Mouse (Mus musculus): ENCODE measurements around the gene Olfr319. TPM values are rescaled to one million over a fixed set of nuclear protein-coding genes. Genes with fewer than 3 reads are reported as not detected.
"Not testable (repeated sequence)": the region's sequence is repeated elsewhere in the genome, so short reads cannot be mapped to it uniquely, and the experiment has no call there.

Gene Olfr319
- total RNA-seq (2021) (not detected), polyA plus RNA-seq (2012; rRNA removed) (not detected in 2 replicates)
- long read RNA-seq: 0 reads

GRCm38 (mm10) chr11:58698862-58699261 lies at the start of gene Olfr319:
Gene Olfr319 (plus strand): TSS chr11:58699162.
- DNase-seq: no peak

GRCm38 (mm10) chr11:58655151-58655550 lies 43.8 kb upstream of the Olfr319 start:
- DNase-seq: no peak

DNA sequence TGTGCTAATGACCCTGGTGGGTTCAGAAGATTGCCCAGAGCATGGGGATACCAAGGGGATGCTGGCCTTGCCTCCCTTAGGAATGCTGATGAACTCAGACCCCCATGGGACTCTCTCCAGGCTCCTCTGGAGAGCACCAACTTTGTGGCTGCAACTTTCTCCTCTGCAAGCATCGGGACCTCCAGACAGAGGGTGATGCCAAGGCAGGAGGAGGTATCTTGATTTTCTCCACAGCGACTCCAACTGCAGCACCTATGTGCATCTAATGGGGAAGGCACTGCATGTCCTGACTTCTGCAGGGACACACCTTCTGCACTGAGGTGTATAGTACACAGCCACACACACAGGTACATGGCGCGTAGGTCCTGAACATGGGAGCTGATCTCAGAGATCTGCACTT lies 40.4 kb upstream of the Olfr319 start, which contains the start of gene Olfr322:
Gene Olfr322, plus strand, starts transcription at position 187 of the 400 bp plus-strand sequence.
- no peak for DNase-seq

DNA sequence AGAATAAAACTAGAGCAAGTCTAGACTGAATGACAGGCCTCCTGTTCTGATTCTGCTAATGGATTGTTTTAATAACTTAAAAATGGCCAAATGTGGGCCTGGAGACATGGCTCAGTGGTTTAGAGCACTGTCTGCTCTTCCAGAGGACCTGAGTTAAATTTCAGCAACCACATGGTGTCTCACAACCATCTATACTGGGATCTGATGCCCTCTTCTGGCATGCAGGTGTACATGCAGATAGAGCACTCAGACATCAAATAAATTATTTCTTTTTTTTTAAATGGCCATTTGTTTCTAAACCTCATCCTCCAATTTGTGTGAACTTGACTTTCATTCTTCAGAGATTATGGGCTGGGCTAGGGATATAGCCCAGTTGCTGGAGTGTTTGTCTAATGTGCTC lies 29.7 kb upstream of the Olfr319 start:
- DNase-seq: no peak

- no peak for DNase-seq
These were observed 27.1 kb upstream of the Olfr319 start for GRCm38 (mm10) chr11:58671825-58672224.

- no peak for DNase-seq
These were observed 18.2 kb upstream of the Olfr319 start, which contains the start of gene Olfr320 for GRCm38 (mm10) chr11:58680799-58681198. Gene Olfr320 (plus strand): TSS chr11:58681099.

DNA sequence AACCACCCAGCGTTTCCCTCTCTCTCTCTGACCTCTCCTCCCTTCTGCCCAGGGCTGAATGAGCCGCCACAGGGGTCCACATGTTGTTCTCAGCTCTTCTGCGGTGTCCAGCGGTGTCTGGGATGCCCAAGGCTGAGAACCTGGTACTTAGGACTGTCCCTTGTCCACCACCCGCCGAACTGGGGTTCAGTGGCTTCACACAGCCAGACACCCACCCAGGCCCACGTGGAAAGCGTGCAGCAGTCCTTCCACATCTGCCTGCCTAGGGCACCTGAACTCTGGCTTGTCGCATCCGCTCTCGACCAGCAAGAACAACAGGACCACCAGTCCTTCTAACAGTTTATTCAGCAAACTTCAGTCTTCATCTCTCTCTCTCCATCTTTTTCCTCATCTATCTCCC lies 10.1 kb downstream of the Olfr319 start:
- DNase-seq: no peak

GRCm38 (mm10) chr11:58717723-58718122 lies 18.8 kb downstream of the Olfr319 start:
- not testable (repeated sequence) for DNase-seq

GRCm38 (mm10) chr11:58719701-58720100 lies 20.7 kb downstream of the Olfr319 start:
- no peak for DNase-seq

GRCm38 (mm10) chr11:58723914-58724313 lies 25.0 kb downstream of the Olfr319 start, which contains the start of gene Olfr318:
Gene Olfr318 (minus strand): TSS chr11:58724014.
- no peak for DNase-seq

DNA sequence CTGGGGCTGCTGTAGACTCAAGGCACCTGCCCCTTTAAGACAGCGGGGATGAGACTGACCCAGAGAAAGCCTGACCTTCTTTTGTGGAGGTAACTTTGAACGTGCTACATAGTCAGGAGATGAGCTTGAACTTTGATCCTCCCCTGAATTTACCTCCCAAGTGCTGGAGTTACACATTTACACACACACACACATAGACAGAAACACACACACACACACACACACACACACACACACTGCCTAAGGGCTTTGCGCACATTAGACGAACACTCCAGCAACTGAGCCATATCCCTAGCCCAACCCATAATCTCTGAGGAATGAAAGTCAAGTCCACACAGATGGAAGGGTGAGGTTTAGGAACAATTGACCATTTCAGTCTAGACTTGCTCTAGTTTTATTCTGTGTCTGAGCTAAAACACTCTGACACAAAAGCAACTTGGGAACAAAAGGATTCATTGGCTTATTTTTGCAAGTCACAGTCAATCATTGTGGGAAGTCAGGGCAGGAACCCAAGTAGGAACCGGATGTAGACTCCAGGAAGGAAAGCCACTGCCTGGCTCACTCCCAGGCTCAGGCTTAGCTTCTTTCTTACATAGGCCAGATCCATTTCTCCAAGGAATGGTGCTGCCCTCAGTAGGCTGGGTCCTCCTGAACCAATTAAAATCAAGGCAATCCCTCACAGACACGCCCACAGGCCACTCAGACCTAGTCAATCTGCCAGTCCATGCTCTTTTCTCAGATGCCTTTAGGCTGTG lies 29.1 kb downstream of the Olfr319 start:
- not testable (repeated sequence) for DNase-seq

DNA sequence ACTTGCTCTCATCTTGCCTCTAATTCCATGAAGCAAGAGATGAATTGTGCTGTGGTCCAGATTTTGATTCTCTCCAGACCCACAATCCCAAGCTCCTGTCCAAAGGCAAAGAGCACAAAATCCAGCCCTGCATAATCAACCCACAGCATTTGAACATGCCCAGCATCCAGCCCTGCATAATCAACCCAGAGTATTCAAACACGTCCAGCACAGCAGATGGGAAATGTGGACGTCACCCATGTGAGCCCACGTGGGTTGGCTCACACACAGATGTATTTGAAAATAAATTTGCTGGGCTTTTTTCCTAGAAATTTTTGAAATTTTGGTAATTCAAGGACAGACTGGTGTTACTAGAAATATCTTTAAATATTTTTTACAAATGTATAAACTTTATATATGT lies 34.4 kb downstream of the Olfr319 start:
- no peak for DNase-seq

GRCm38 (mm10) chr11:58738792-58739262 lies 39.9 kb downstream of the Olfr319 start, which contains the start of gene Olfr317:
Gene Olfr317 (minus strand): TSS chr11:58739212.
- no peak for DNase-seq

DNA sequence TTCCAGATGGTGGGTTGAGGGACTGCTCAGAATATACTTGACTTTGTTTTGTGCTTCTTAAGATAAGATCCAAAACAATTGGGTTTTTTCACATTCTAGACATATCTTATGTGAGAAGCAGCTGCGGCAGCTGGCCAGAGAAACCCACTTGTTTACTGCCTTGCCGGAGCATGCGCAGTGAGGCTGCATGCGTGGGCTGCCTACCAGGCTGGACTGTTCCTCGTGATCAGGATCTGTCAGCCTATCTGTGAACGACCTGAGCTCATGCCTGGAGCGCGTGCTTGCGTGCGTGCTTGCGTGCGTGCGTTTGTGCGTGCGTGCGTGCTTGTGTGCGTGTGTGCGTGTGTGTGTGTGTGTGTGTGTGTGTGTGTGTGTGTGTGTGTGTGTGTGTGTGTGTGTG lies 52.1 kb downstream of the Olfr319 start:
- not testable (repeated sequence) for DNase-seq

DNA sequence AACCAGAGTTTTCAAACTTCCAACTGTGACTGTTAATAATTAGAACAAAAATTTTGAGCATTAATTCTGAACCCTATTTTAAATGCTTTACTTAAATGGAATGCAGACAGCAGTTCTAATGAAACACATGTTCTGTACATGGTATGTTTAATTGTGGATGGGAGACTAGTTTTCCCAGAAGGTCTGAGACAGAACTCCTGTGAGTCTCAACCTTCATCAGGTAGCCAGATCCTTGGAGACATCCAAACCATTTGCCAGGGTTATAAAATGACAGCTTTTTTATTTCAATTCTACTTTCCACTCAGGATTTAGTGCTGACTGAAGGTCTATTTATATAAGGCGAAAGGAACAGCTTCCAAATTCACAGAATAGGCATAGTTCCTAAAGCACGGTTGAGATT lies 53.5 kb downstream of the Olfr319 start, which contains the start of gene Olfr316:
Gene Olfr316, plus strand, starts transcription at position 301 of the 400 bp plus-strand sequence.
- DNase-seq: no peak

Other genes starting within 250 kb of the Olfr319 start
- not detected for gene Lypd9, start 246.2 kb upstream of the Olfr319 start, total RNA-seq (2021)
- gene Lypd9, start 246.2 kb upstream of the Olfr319 start, polyA plus RNA-seq (2012; rRNA removed): not detected in 2 replicates
- gene Olfr30, start 236.9 kb upstream of the Olfr319 start, total RNA-seq (2021): not detected
- gene Olfr30, start 236.9 kb upstream of the Olfr319 start, polyA plus RNA-seq (2012; rRNA removed): not detected in 2 replicates
- gene Olfr332, start 206.6 kb upstream of the Olfr319 start, total RNA-seq (2021): not detected
- not detected in 2 replicates for gene Olfr332, start 206.6 kb upstream of the Olfr319 start, polyA plus RNA-seq (2012; rRNA removed)
- not detected for gene Olfr331, start 196.6 kb upstream of the Olfr319 start, total RNA-seq (2021)
- not detected in 2 replicates for gene Olfr331, start 196.6 kb upstream of the Olfr319 start, polyA plus RNA-seq (2012; rRNA removed)
- gene Olfr330, start 164.3 kb upstream of the Olfr319 start, total RNA-seq (2021): 1 to 10 TPM in 1 of 2 experiments, under 1 TPM in 1; 0.41 to 1.0 TPM
- 0.95 and 3.2 TPM in 2 replicates for gene Olfr330, start 164.3 kb upstream of the Olfr319 start, polyA plus RNA-seq (2012; rRNA removed)
- 1 to 10 TPM in 1 of 2 experiments, under 1 TPM in 1; 0.62 to 1.4 TPM for gene Olfr329-ps, start 152.7 kb upstream of the Olfr319 start, total RNA-seq (2021)
- gene Olfr329-ps, start 152.7 kb upstream of the Olfr319 start, polyA plus RNA-seq (2012; rRNA removed): 0.69 and 1.0 TPM in 2 replicates
- gene Olfr328, start 143.5 kb upstream of the Olfr319 start, total RNA-seq (2021): under 1 TPM in 1 of 2 experiments, not detected in 1; 0.24 TPM
- not detected in 2 replicates for gene Olfr328, start 143.5 kb upstream of the Olfr319 start, polyA plus RNA-seq (2012; rRNA removed)
- gene Olfr224, start 128.6 kb upstream of the Olfr319 start, total RNA-seq (2021): not detected
- gene Olfr224, start 128.6 kb upstream of the Olfr319 start, polyA plus RNA-seq (2012; rRNA removed): not detected in 2 replicates
- gene Olfr325, start 121.4 kb upstream of the Olfr319 start, total RNA-seq (2021): not detected
- not detected in 2 replicates for gene Olfr325, start 121.4 kb upstream of the Olfr319 start, polyA plus RNA-seq (2012; rRNA removed)
- gene Olfr324, start 104.0 kb upstream of the Olfr319 start, total RNA-seq (2021): not detected
- not detected in 2 replicates for gene Olfr324, start 104.0 kb upstream of the Olfr319 start, polyA plus RNA-seq (2012; rRNA removed)
- not detected for gene 2210407C18Rik, start 83.1 kb upstream of the Olfr319 start, total RNA-seq (2021)
- gene 2210407C18Rik, start 83.1 kb upstream of the Olfr319 start, polyA plus RNA-seq (2012; rRNA removed): 0.17 TPM in 1 of 2 replicates, not detected in the other
- not detected for gene Olfr323, start 68.7 kb upstream of the Olfr319 start, total RNA-seq (2021)
- not detected in 2 replicates for gene Olfr323, start 68.7 kb upstream of the Olfr319 start, polyA plus RNA-seq (2012; rRNA removed)
- gene Trim58, start 58.7 kb upstream of the Olfr319 start, total RNA-seq (2021): not detected
- not detected in 2 replicates for gene Trim58, start 58.7 kb upstream of the Olfr319 start, polyA plus RNA-seq (2012; rRNA removed)
- gene Olfr322, start 40.4 kb upstream of the Olfr319 start, total RNA-seq (2021): not detected
- not detected in 2 replicates for gene Olfr322, start 40.4 kb upstream of the Olfr319 start, polyA plus RNA-seq (2012; rRNA removed)
- gene Olfr320, start 18.1 kb upstream of the Olfr319 start, total RNA-seq (2021): not detected
- gene Olfr320, start 18.1 kb upstream of the Olfr319 start, polyA plus RNA-seq (2012; rRNA removed): not detected in 2 replicates
- not detected for gene Olfr318, start 24.9 kb downstream of the Olfr319 start, total RNA-seq (2021)
- not detected in 2 replicates for gene Olfr318, start 24.9 kb downstream of the Olfr319 start, polyA plus RNA-seq (2012; rRNA removed)
- not detected for gene Olfr317, start 40.0 kb downstream of the Olfr319 start, total RNA-seq (2021)
- gene Olfr317, start 40.0 kb downstream of the Olfr319 start, polyA plus RNA-seq (2012; rRNA removed): not detected in 2 replicates
- not detected for gene Olfr316, start 53.6 kb downstream of the Olfr319 start, total RNA-seq (2021)
- gene Olfr316, start 53.6 kb downstream of the Olfr319 start, polyA plus RNA-seq (2012; rRNA removed): not detected in 2 replicates
- gene Olfr315, start 74.0 kb downstream of the Olfr319 start, total RNA-seq (2021): not detected
- not detected in 2 replicates for gene Olfr315, start 74.0 kb downstream of the Olfr319 start, polyA plus RNA-seq (2012; rRNA removed)
- not detected for gene Olfr314, start 83.8 kb downstream of the Olfr319 start, total RNA-seq (2021)
- gene Olfr314, start 83.8 kb downstream of the Olfr319 start, polyA plus RNA-seq (2012; rRNA removed): not detected in 2 replicates
- gene Fam183b, start 102.8 kb downstream of the Olfr319 start, total RNA-seq (2021): 1 to 10 TPM; 2.2 to 2.7 TPM
- 0.39 TPM in 1 of 2 replicates, not detected in the other for gene Fam183b, start 102.8 kb downstream of the Olfr319 start, polyA plus RNA-seq (2012; rRNA removed)
- gene Olfr313, start 115.8 kb downstream of the Olfr319 start, total RNA-seq (2021): not detected
- gene Olfr313, start 115.8 kb downstream of the Olfr319 start, polyA plus RNA-seq (2012; rRNA removed): not detected in 2 replicates
- gene Olfr312, start 130.1 kb downstream of the Olfr319 start, total RNA-seq (2021): not detected
- gene Olfr312, start 130.1 kb downstream of the Olfr319 start, polyA plus RNA-seq (2012; rRNA removed): not detected in 2 replicates
- gene Olfr311, start 140.1 kb downstream of the Olfr319 start, total RNA-seq (2021): not detected
- gene Olfr311, start 140.1 kb downstream of the Olfr319 start, polyA plus RNA-seq (2012; rRNA removed): not detected in 2 replicates
- 1 to 10 TPM; 4.6 to 5.0 TPM for gene Gm12258, start 148.0 kb downstream of the Olfr319 start, total RNA-seq (2021)
- 0.73 and 1.3 TPM in 2 replicates for gene Gm12258, start 148.0 kb downstream of the Olfr319 start, polyA plus RNA-seq (2012; rRNA removed)
- 1 to 10 TPM; 3.9 to 7.2 TPM for gene 2810021J22Rik, start 168.1 kb downstream of the Olfr319 start, total RNA-seq (2021)
- 1.7 and 1.8 TPM in 2 replicates for gene 2810021J22Rik, start 168.1 kb downstream of the Olfr319 start, polyA plus RNA-seq (2012; rRNA removed)
- gene Zfp39, start 205.1 kb downstream of the Olfr319 start, total RNA-seq (2021): 1 to 10 TPM; 3.5 to 5.0 TPM
- gene Zfp39, start 205.1 kb downstream of the Olfr319 start, polyA plus RNA-seq (2012; rRNA removed): 0.15 and 0.33 TPM in 2 replicates
- gene Btnl10, start 218.7 kb downstream of the Olfr319 start, total RNA-seq (2021): under 1 TPM in 1 of 2 experiments, not detected in 1; 0.09 TPM
- gene Btnl10, start 218.7 kb downstream of the Olfr319 start, polyA plus RNA-seq (2012; rRNA removed): not detected in 2 replicates
- 100 to 1,000 TPM; 143 to 198 TPM for gene Rnf187, start 239.8 kb downstream of the Olfr319 start, total RNA-seq (2021)
- 545 and 648 TPM in 2 replicates for gene Rnf187, start 239.8 kb downstream of the Olfr319 start, polyA plus RNA-seq (2012; rRNA removed)
- 1 to 10 TPM; 2.5 to 8.2 TPM for gene Hist3h2ba, start 249.8 kb downstream of the Olfr319 start, total RNA-seq (2021)
- 5.1 and 9.1 TPM in 2 replicates for gene Hist3h2ba, start 249.8 kb downstream of the Olfr319 start, polyA plus RNA-seq (2012; rRNA removed)

All from adrenal gland, adult 2 months (tissue).